Mouse (Mus musculus): ENCODE measurements around the gene Ptpn6. TPM values are rescaled to one million over a fixed set of nuclear protein-coding genes. Genes with fewer than 3 reads are reported as not detected.

Gene Ptpn6
- total and polyA plus RNA-seq, 2 experiments from 2014 or later: 2.3 to 3.2 TPM

GRCm38 (mm10) chr6:124678769-124679168 lies 59.7 kb downstream of the Ptpn6 start:
- WGBS: 99% methylated on average over 7 of the region's 7 CpGs
- H3K4me3 ChIP-seq (ENCODE audit: low read depth, low read length): no peak overlapping the region
- H3K36me3 ChIP-seq (ENCODE audit: insufficient read depth, low read length): no peaks in the 10 kb centered on the region
- ATAC-seq (ENCODE audit: low FRiP score): no peak
- no peak for DNase-seq (ENCODE audit: low spot score)
- H3K9ac ChIP-seq (replicated peaks; ENCODE audit: low read length, poor library complexity, severe bottlenecking): no peak overlapping the region
- H3K9me3 ChIP-seq (ENCODE audit: low read length): no peaks in the 10 kb centered on the region
- H3K4me1 ChIP-seq (ENCODE audit: insufficient read depth, low read length): no peaks in the 10 kb centered on the region
- H3K27me3 ChIP-seq (ENCODE audit: insufficient read depth, low read length): no peaks in the 10 kb centered on the region
- TF ChIP-seq CTCF (IDR thresholded peaks at IDR 0.05): no peak
- no peak overlapping the region for H3K27ac ChIP-seq (ENCODE audit: low read depth, low read length)
- no peak overlapping the region for H3K4me2 ChIP-seq (ENCODE audit: low read depth, low read length, poor library complexity, severe bottlenecking)

- DNase-seq (ENCODE audit: low spot score) (no peak), ATAC-seq (ENCODE audit: low FRiP score) (no peak)
- WGBS: 88% methylated on average over 6 of the region's 6 CpGs
- Histone ChIP-seq H3K4me2 (ENCODE audit: low read depth, low read length, poor library complexity, severe bottlenecking) (no peak overlapping the region), H3K9ac (replicated peaks; ENCODE audit: low read length, poor library complexity, severe bottlenecking) (no peak overlapping the region), H3K4me1 (ENCODE audit: insufficient read depth, low read length) (no peaks in the 10 kb centered on the region), H3K27me3 (ENCODE audit: insufficient read depth, low read length) (no peaks in the 10 kb centered on the region), H3K36me3 (ENCODE audit: insufficient read depth, low read length) (no peaks in the 10 kb centered on the region), H3K4me3 (ENCODE audit: low read depth, low read length) (no peak overlapping the region), H3K9me3 (ENCODE audit: low read length) (no peaks in the 10 kb centered on the region), H3K27ac (ENCODE audit: low read depth, low read length) (no peak overlapping the region)
- no peak for TF ChIP-seq CTCF (IDR thresholded peaks at IDR 0.05)
Measured at GRCm38 (mm10) chr6:124676171-124676570, 62.3 kb downstream of the Ptpn6 start.

- Histone ChIP-seq H3K36me3 (ENCODE audit: insufficient read depth, low read length) (no peaks in the 10 kb centered on the region), H3K27ac (ENCODE audit: low read depth, low read length) (no peak overlapping the region), H3K9me3 (ENCODE audit: low read length) (no peaks in the 10 kb centered on the region), H3K4me1 (ENCODE audit: insufficient read depth, low read length) (no peaks in the 10 kb centered on the region), H3K4me2 (ENCODE audit: low read depth, low read length, poor library complexity, severe bottlenecking) (no peak overlapping the region), H3K9ac (replicated peaks; ENCODE audit: low read length, poor library complexity, severe bottlenecking) (no peak overlapping the region), H3K4me3 (ENCODE audit: low read depth, low read length) (no peak overlapping the region), H3K27me3 (ENCODE audit: insufficient read depth, low read length) (no peaks in the 10 kb centered on the region)
- whole genome bisulfite sequencing: 95% methylated on average over 7 of the region's 7 CpGs
- DNase-seq (ENCODE audit: low spot score) (no peak), ATAC-seq (ENCODE audit: low FRiP score) (no peak)
- no peak for TF ChIP-seq CTCF (IDR thresholded peaks at IDR 0.05)
Measured at GRCm38 (mm10) chr6:124674591-124674990, 63.9 kb downstream of the Ptpn6 start.

- H3K4me3 ChIP-seq (ENCODE audit: low read depth, low read length): no peak overlapping the region
- no peak for TF ChIP-seq CTCF (IDR thresholded peaks at IDR 0.05)
- 72% methylated on average over 9 of the region's 9 CpGs for WGBS
- no peaks in the 10 kb centered on the region for H3K27me3 ChIP-seq (ENCODE audit: insufficient read depth, low read length)
- H3K4me2 ChIP-seq (ENCODE audit: low read depth, low read length, poor library complexity, severe bottlenecking): no peak overlapping the region
- H3K4me1 ChIP-seq (ENCODE audit: insufficient read depth, low read length): no peaks in the 10 kb centered on the region
- H3K9me3 ChIP-seq (ENCODE audit: low read length): no peaks in the 10 kb centered on the region
- H3K9ac ChIP-seq (replicated peaks; ENCODE audit: low read length, poor library complexity, severe bottlenecking): no peak overlapping the region
- DNase-seq (ENCODE audit: low spot score): peak; percentile 8
- H3K27ac ChIP-seq (ENCODE audit: low read depth, low read length): no peak overlapping the region
- H3K36me3 ChIP-seq (ENCODE audit: insufficient read depth, low read length): no peaks in the 10 kb centered on the region
- no peak for ATAC-seq (ENCODE audit: low FRiP score)
Measured at GRCm38 (mm10) chr6:124673619-124674018, 64.9 kb downstream of the Ptpn6 start.

GRCm38 (mm10) chr6:124672100-124672499 lies 66.4 kb downstream of the Ptpn6 start:
- H3K9me3 ChIP-seq (ENCODE audit: low read length): no peaks in the 10 kb centered on the region
- no peak for TF ChIP-seq CTCF (IDR thresholded peaks at IDR 0.05)
- H3K9ac ChIP-seq (replicated peaks; ENCODE audit: low read length, poor library complexity, severe bottlenecking): no peak overlapping the region
- no peaks in the 10 kb centered on the region for H3K27me3 ChIP-seq (ENCODE audit: insufficient read depth, low read length)
- no peak overlapping the region for H3K27ac ChIP-seq (ENCODE audit: low read depth, low read length)
- no peak for ATAC-seq (ENCODE audit: low FRiP score)
- H3K4me2 ChIP-seq (ENCODE audit: low read depth, low read length, poor library complexity, severe bottlenecking): no peak overlapping the region
- no peak overlapping the region for H3K4me3 ChIP-seq (ENCODE audit: low read depth, low read length)
- 84% methylated on average over 6 of the region's 6 CpGs for WGBS
- H3K4me1 ChIP-seq (ENCODE audit: insufficient read depth, low read length): no peaks in the 10 kb centered on the region
- DNase-seq (ENCODE audit: low spot score): no peak
- H3K36me3 ChIP-seq (ENCODE audit: insufficient read depth, low read length): no peaks in the 10 kb centered on the region

MicroRNA genes within 50 kb of the gene (microRNA counts, 519-probe panel; counts per million panel counts)
- microRNA mmu-miR-141 (528 counts per million, percentile 58 among the panel's probes with 10 or more counts), microRNA mmu-miR-200c (528 counts per million, percentile 58 among the panel's probes with 10 or more counts)

Small RNAs within 50 kb of the gene (microRNA-seq; reads per million reads assigned to microRNA genes)
- gene Mir141 (ENCODE audit: borderline number of aligned reads): 21.4 reads per million, percentile 29 among the genes with 10 or more reads in this experiment
- gene Mir200c (ENCODE audit: borderline number of aligned reads): 131 reads per million, percentile 48 among the genes with 10 or more reads in this experiment

Other genes starting within 250 kb of the Ptpn6 start
- gene C1rl, start 245.6 kb downstream of the Ptpn6 start, total RNA-seq (2014; rRNA removed): 0.19 TPM in 1 of 2 replicates, not detected in the other
- gene C1rl, start 245.6 kb downstream of the Ptpn6 start, polyA plus RNA-seq (2015; fragmentation: Nextera tagmentation; extraction: Ambion mirVana): 0.16 and 0.35 TPM in 2 replicates
- gene C1ra, start 226.3 kb downstream of the Ptpn6 start, total RNA-seq (2014; rRNA removed): 0.24 and 0.49 TPM in 2 replicates
- gene C1ra, start 226.3 kb downstream of the Ptpn6 start, polyA plus RNA-seq (2015; fragmentation: Nextera tagmentation; extraction: Ambion mirVana): 0.42 and 0.54 TPM in 2 replicates
- gene C1s1, start 196.4 kb downstream of the Ptpn6 start, total RNA-seq (2014; rRNA removed): 0.28 and 0.33 TPM in 2 replicates
- gene C1s1, start 196.4 kb downstream of the Ptpn6 start, polyA plus RNA-seq (2015; fragmentation: Nextera tagmentation; extraction: Ambion mirVana): 0.48 and 0.83 TPM in 2 replicates
- gene C1rb, start 168.4 kb downstream of the Ptpn6 start, total RNA-seq (2014; rRNA removed): not detected in 2 replicates
- not detected in 2 replicates for gene C1rb, start 168.4 kb downstream of the Ptpn6 start, polyA plus RNA-seq (2015; fragmentation: Nextera tagmentation; extraction: Ambion mirVana)
- gene C1s2, start 102.6 kb downstream of the Ptpn6 start, total RNA-seq (2014; rRNA removed): 0.09 TPM in 1 of 2 replicates, not detected in the other
- 0.13 and 0.21 TPM in 2 replicates for gene C1s2, start 102.6 kb downstream of the Ptpn6 start, polyA plus RNA-seq (2015; fragmentation: Nextera tagmentation; extraction: Ambion mirVana)
- gene Lpcat3, start 75.7 kb downstream of the Ptpn6 start, total RNA-seq (2014; rRNA removed): 31.4 and 35.0 TPM in 2 replicates
- 40.0 and 43.2 TPM in 2 replicates for gene Lpcat3, start 75.7 kb downstream of the Ptpn6 start, polyA plus RNA-seq (2015; fragmentation: Nextera tagmentation; extraction: Ambion mirVana)
- gene Emg1, start 26.5 kb downstream of the Ptpn6 start, total RNA-seq (2014; rRNA removed): 75.6 and 99.9 TPM in 2 replicates
- gene Emg1, start 26.5 kb downstream of the Ptpn6 start, polyA plus RNA-seq (2015; fragmentation: Nextera tagmentation; extraction: Ambion mirVana): 87.2 and 89.8 TPM in 2 replicates
- gene Phb2, start 26.4 kb downstream of the Ptpn6 start, total RNA-seq (2014; rRNA removed): 197 and 230 TPM in 2 replicates
- gene Phb2, start 26.4 kb downstream of the Ptpn6 start, polyA plus RNA-seq (2015; fragmentation: Nextera tagmentation; extraction: Ambion mirVana): 265 and 269 TPM in 2 replicates
- gene Grcc10, start 2.7 kb upstream of the Ptpn6 start, total RNA-seq (2014; rRNA removed): 244 and 246 TPM in 2 replicates
- gene Grcc10, start 2.7 kb upstream of the Ptpn6 start, polyA plus RNA-seq (2015; fragmentation: Nextera tagmentation; extraction: Ambion mirVana): 710 and 723 TPM in 2 replicates
- gene Gm45234, start 17.3 kb upstream of the Ptpn6 start, total RNA-seq (2014; rRNA removed): not detected in 2 replicates
- not detected in 2 replicates for gene Gm45234, start 17.3 kb upstream of the Ptpn6 start, polyA plus RNA-seq (2015; fragmentation: Nextera tagmentation; extraction: Ambion mirVana)
- gene Atn1, start 17.8 kb upstream of the Ptpn6 start, total RNA-seq (2014; rRNA removed): 30.7 and 38.0 TPM in 2 replicates
- 25.5 and 30.4 TPM in 2 replicates for gene Atn1, start 17.8 kb upstream of the Ptpn6 start, polyA plus RNA-seq (2015; fragmentation: Nextera tagmentation; extraction: Ambion mirVana)
- gene Eno2, start 31.0 kb upstream of the Ptpn6 start, total RNA-seq (2014; rRNA removed): 221 and 267 TPM in 2 replicates
- 175 and 189 TPM in 2 replicates for gene Eno2, start 31.0 kb upstream of the Ptpn6 start, polyA plus RNA-seq (2015; fragmentation: Nextera tagmentation; extraction: Ambion mirVana)
- gene Lrrc23, start 41.0 kb upstream of the Ptpn6 start, total RNA-seq (2014; rRNA removed): 12.7 and 12.8 TPM in 2 replicates
- gene Lrrc23, start 41.0 kb upstream of the Ptpn6 start, polyA plus RNA-seq (2015; fragmentation: Nextera tagmentation; extraction: Ambion mirVana): 6.1 and 9.0 TPM in 2 replicates
- 5.9 and 9.3 TPM in 2 replicates for gene Spsb2, start 69.9 kb upstream of the Ptpn6 start, total RNA-seq (2014; rRNA removed)
- 10.2 and 10.9 TPM in 2 replicates for gene Spsb2, start 69.9 kb upstream of the Ptpn6 start, polyA plus RNA-seq (2015; fragmentation: Nextera tagmentation; extraction: Ambion mirVana)
- gene Tpi1, start 75.6 kb upstream of the Ptpn6 start, total RNA-seq (2014; rRNA removed): 392 and 419 TPM in 2 replicates
- gene Tpi1, start 75.6 kb upstream of the Ptpn6 start, polyA plus RNA-seq (2015; fragmentation: Nextera tagmentation; extraction: Ambion mirVana): 415 and 480 TPM in 2 replicates
- 218 and 219 TPM in 2 replicates for gene Usp5, start 90.8 kb upstream of the Ptpn6 start, total RNA-seq (2014; rRNA removed)
- 201 and 214 TPM in 2 replicates for gene Usp5, start 90.8 kb upstream of the Ptpn6 start, polyA plus RNA-seq (2015; fragmentation: Nextera tagmentation; extraction: Ambion mirVana)
- gene Cdca3, start 90.8 kb upstream of the Ptpn6 start, total RNA-seq (2014; rRNA removed): 9.4 and 16.7 TPM in 2 replicates
- 15.0 and 16.0 TPM in 2 replicates for gene Cdca3, start 90.8 kb upstream of the Ptpn6 start, polyA plus RNA-seq (2015; fragmentation: Nextera tagmentation; extraction: Ambion mirVana)
- gene Gnb3, start 101.6 kb upstream of the Ptpn6 start, total RNA-seq (2014; rRNA removed): 0.52 and 0.66 TPM in 2 replicates
- gene Gnb3, start 101.6 kb upstream of the Ptpn6 start, polyA plus RNA-seq (2015; fragmentation: Nextera tagmentation; extraction: Ambion mirVana): 0.23 and 1.1 TPM in 2 replicates
- 67.4 and 74.4 TPM in 2 replicates for gene P3h3, start 119.0 kb upstream of the Ptpn6 start, total RNA-seq (2014; rRNA removed)
- 9.8 and 11.2 TPM in 2 replicates for gene P3h3, start 119.0 kb upstream of the Ptpn6 start, polyA plus RNA-seq (2015; fragmentation: Nextera tagmentation; extraction: Ambion mirVana)
- gene Gpr162, start 125.3 kb upstream of the Ptpn6 start, total RNA-seq (2014; rRNA removed): 198 and 225 TPM in 2 replicates
- gene Gpr162, start 125.3 kb upstream of the Ptpn6 start, polyA plus RNA-seq (2015; fragmentation: Nextera tagmentation; extraction: Ambion mirVana): 38.3 and 39.3 TPM in 2 replicates
- gene Cd4, start 149.5 kb upstream of the Ptpn6 start, total RNA-seq (2014; rRNA removed): 0.19 and 2.8 TPM in 2 replicates
- gene Cd4, start 149.5 kb upstream of the Ptpn6 start, polyA plus RNA-seq (2015; fragmentation: Nextera tagmentation; extraction: Ambion mirVana): 0.25 and 0.58 TPM in 2 replicates
- 1.1 and 2.1 TPM in 2 replicates for gene Lag3, start 173.0 kb upstream of the Ptpn6 start, total RNA-seq (2014; rRNA removed)
- 2.8 and 3.5 TPM in 2 replicates for gene Lag3, start 173.0 kb upstream of the Ptpn6 start, polyA plus RNA-seq (2015; fragmentation: Nextera tagmentation; extraction: Ambion mirVana)
- gene Ptms, start 181.4 kb upstream of the Ptpn6 start, total RNA-seq (2014; rRNA removed): 814 and 944 TPM in 2 replicates
- 810 TPM in 2 replicates for gene Ptms, start 181.4 kb upstream of the Ptpn6 start, polyA plus RNA-seq (2015; fragmentation: Nextera tagmentation; extraction: Ambion mirVana)
- 512 and 647 TPM in 2 replicates for gene Mlf2, start 192.7 kb upstream of the Ptpn6 start, total RNA-seq (2014; rRNA removed)
- gene Mlf2, start 192.7 kb upstream of the Ptpn6 start, polyA plus RNA-seq (2015; fragmentation: Nextera tagmentation; extraction: Ambion mirVana): 628 and 643 TPM in 2 replicates
- gene Cops7a, start 226.8 kb upstream of the Ptpn6 start, total RNA-seq (2014; rRNA removed): 108 and 131 TPM in 2 replicates
- 92.3 and 97.1 TPM in 2 replicates for gene Cops7a, start 226.8 kb upstream of the Ptpn6 start, polyA plus RNA-seq (2015; fragmentation: Nextera tagmentation; extraction: Ambion mirVana)